Mouse (Mus musculus): ENCODE measurements around the gene Fam166a.

Gene Fam166a

DNA sequence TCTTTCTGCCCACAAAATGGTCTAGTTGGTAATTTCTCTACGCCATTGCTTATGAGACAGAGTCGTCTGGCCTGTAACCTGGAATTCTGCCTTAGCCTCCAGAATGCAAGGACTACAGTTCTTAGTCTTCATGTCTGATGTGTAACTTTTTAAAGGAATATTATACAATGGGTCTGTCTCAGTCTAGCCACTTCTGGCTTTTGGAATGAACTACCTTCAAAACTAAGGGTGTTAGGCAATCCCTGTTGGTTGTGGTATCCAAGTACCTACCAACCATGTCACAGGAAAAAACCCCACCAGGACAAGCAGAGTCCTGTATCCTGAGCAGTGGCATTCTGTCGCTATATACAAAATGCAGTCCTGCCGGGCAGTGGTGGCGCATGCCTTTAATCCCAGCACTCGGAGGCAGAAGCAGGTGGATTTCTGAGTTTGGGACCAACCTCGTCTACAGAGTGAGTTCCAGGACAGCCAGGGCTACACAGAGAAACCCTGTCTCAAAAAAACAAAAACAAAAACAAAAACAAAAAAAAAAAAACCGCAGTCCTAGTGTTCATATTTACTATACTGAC lies 7.3 kb downstream of the Fam166a start:
- no peak for TF ChIP-seq GATA4 (IDR thresholded peaks at IDR 0.05; ENCODE audit: insufficient replicate concordance, low read length)

GRCm38 (mm10) chr2:25226864-25227263 lies 8.3 kb downstream of the Fam166a start:
- no peak for TF ChIP-seq GATA4 (IDR thresholded peaks at IDR 0.05; ENCODE audit: insufficient replicate concordance, low read length)

GRCm38 (mm10) chr2:25227406-25227805 lies 8.9 kb downstream of the Fam166a start:
- TF ChIP-seq GATA4 (IDR thresholded peaks at IDR 0.05; ENCODE audit: insufficient replicate concordance, low read length), result no peak

DNA sequence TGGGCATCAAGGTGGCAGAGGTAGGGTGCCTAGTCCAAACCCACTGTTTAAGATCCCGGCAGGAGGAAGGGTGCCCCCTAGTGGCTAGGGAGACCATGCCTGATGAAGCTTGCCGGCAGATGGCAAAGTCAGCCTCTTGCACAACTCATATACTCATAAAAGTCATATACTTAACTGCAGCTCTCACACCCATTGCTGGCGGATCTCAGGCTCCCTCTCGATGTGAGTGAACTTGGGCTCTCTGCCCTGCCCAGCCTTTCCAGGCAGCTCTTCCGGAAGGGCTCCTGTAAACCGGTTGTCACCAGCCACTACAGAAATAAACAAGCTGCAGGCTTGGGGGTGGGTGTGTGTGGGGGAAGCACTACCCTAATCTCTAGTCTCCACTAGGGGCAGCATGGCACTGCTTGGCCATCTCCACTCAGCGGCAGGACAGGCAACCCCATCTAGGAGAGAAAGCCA lies 9.9 kb downstream of the Fam166a start:
- TF ChIP-seq GATA4 (IDR thresholded peaks at IDR 0.05; ENCODE audit: insufficient replicate concordance, low read length), result no peak

DNA sequence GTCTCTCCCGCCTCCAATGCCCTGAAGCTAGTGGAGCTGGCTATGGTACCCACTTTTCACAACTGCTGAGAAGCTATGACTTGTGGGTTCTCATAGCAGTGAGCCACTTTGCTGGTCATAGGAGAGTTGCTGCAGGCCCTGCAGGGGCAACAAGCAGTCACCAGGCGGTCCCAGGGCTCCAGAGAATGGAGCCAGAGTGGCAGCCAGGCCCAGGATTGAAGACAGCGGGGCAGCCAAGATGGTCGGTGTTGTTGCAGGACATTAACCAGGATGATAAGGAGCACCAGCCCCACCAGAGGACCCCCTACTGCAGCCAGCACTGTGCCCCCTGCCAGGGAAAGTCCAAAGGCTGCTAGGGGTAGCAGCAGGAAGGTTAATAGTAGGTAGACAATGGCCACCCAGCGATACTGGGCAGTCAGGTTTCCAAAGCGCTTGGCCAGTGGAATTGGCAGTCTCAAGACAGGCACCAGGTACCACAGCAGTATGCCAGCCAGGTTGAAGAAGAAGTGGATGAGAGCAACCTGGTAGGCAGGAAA lies 10.5 kb downstream of the Fam166a start:
- TF ChIP-seq GATA4 (IDR thresholded peaks at IDR 0.05; ENCODE audit: insufficient replicate concordance, low read length), result no peak

- no peak for TF ChIP-seq GATA4 (IDR thresholded peaks at IDR 0.05; ENCODE audit: insufficient replicate concordance, low read length)
These were observed 11.0 kb downstream of the Fam166a start for GRCm38 (mm10) chr2:25229582-25229981.

GRCm38 (mm10) chr2:25230581-25230980 lies 12.0 kb downstream of the Fam166a start:
- TF ChIP-seq GATA4 (IDR thresholded peaks at IDR 0.05; ENCODE audit: insufficient replicate concordance, low read length), result no peak

DNA sequence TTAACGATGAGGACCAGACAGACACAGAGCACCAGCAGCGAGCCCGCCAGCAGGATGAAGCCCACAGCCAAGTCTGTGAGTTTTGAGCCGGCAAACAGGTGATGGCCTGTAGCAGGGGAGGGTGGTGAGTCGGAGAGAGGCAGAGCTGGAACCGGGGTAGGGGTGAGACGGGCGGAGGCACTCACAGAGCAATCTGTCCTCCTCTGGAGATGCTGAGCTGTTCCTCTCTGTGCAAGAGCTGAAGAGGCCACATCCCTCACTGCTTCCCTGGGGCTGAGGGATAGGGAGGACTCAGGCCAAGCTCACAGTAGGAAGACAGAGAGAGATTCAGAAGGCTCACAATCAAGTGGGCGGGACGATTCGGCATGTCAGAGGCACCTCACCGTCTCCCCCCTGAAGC lies 12.5 kb downstream of the Fam166a start:
- no peak for TF ChIP-seq GATA4 (IDR thresholded peaks at IDR 0.05; ENCODE audit: insufficient replicate concordance, low read length)

DNA sequence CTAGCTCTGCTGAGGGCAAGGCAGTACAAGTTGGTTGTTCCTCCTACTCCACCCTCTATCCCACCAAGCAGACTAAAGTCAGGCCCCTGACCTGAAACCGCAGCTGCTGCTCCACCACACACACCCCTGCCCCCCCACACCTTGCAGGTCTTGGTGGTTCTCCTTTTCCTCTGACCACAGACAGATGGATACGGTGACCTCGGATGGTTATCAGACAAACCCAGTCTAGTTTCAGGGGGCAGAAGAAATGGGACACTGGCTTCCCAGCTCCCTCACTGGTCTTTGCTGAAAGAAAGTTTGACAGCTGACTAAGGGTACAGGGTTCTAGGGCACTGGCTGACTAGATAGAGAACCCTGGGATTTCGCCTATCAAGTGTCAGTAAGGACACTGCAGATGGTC lies 14.9 kb downstream of the Fam166a start:
- TF ChIP-seq GATA4 (IDR thresholded peaks at IDR 0.05; ENCODE audit: insufficient replicate concordance, low read length), result no peak

DNA sequence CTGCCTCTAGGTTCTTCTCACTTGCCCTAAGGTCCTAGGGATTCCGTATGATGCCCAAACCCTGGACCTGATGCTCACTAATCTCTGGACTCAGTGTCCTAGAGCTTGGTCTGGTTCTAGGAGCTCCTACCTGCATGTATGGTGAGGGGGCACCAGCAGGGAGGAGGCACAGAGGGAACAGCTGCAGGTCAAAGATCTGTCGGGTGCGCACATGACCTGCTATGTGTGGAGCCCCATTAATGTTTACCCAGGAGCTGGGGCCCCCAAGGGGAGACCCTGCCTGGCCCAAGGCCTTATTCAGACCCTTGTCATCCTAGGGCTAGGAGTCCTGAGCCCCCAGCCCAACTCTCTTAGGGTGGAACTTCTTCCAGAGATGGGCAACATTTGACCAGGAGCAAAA lies 15.5 kb downstream of the Fam166a start, which contains the start of gene Slc34a3:
Slc34a3 (minus strand) TSS at position 315 of the 400 bp plus-strand sequence.
- no peak for TF ChIP-seq GATA4 (IDR thresholded peaks at IDR 0.05; ENCODE audit: insufficient replicate concordance, low read length)

- TF ChIP-seq GATA4 (IDR thresholded peaks at IDR 0.05; ENCODE audit: insufficient replicate concordance, low read length), result no peak
These were observed 16.1 kb downstream of the Fam166a start for GRCm38 (mm10) chr2:25234551-25235220.

GRCm38 (mm10) chr2:25236614-25237013 lies 18.1 kb downstream of the Fam166a start, which contains the start of gene Rnf224:
TSS of gene Rnf224 (minus strand) at chr2:25236787.
- no peak for TF ChIP-seq GATA4 (IDR thresholded peaks at IDR 0.05; ENCODE audit: insufficient replicate concordance, low read length)

DNA sequence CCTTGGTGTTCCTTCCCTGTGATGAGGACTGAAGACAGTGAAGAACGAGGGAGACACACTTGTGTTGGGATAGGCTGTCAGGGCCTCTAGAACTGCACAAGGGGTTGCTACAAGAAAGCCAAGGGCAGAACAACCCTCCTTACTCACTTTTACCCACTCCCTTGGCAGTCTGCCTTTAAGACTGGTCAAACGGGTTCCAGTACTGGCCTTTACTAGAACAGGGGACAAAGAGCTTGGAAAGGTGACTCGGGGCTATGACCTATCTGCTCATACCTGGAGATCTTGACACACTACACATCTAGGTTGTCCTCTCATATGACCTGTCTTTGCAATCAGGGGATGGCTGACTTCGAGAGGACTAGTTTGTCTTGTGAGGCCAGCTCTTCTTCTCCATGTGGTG lies 19.0 kb downstream of the Fam166a start:
- TF ChIP-seq GATA4 (IDR thresholded peaks at IDR 0.05; ENCODE audit: insufficient replicate concordance, low read length), result no peak

GRCm38 (mm10) chr2:25238106-25238505 lies 19.6 kb downstream of the Fam166a start:
- TF ChIP-seq GATA4 (IDR thresholded peaks at IDR 0.05; ENCODE audit: insufficient replicate concordance, low read length), result no peak

GRCm38 (mm10) chr2:25239766-25240165 lies 21.2 kb downstream of the Fam166a start:
- no peak for TF ChIP-seq GATA4 (IDR thresholded peaks at IDR 0.05; ENCODE audit: insufficient replicate concordance, low read length)

- TF ChIP-seq GATA4 (IDR thresholded peaks at IDR 0.05; ENCODE audit: insufficient replicate concordance, low read length), result no peak
These were observed 21.8 kb downstream of the Fam166a start for GRCm38 (mm10) chr2:25240310-25240709.

Data from liver, adult (tissue).